Mouse (Mus musculus): ENCODE measurements around the gene Terb2. TPM values are rescaled to one million over a fixed set of nuclear protein-coding genes. Genes with fewer than 3 reads are reported as not detected.
A peak's percentile ranks its signal among the peaks of the same experiment; 100 is the strongest.

The Terb2 gene
- polyA plus RNA-seq, 1 experiment from 2014 or later, result not detected

DNA sequence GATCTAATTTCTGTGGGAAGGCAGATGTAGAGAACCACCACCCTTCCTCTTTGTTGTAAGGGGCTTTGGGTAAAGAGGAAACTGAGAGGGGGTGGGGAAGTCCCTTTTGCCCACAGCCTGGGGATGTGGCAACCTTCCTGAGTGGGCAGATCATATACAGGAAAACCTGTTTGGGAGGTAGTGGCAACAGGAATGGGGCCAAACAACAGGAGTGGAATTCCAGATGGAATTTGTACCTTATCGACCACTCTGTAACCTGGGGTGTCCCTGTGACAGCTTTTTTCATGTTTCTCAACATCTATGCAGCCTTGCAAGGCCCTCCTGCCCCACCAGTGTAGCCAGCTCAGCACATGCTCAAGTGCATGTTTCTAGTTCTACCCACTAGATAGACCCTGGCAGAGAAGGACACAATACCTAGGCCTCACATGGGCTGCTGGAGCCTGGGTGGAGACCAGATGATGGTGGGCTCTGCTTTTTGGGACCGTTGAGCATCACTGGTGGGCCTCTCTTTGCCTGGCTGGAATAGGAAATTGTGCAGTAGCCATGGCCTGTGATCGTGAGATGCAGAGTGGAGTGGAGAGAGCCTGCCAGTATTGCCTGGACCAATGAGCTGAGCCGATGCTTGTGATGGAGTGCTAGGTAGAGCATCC, 29.9 kb upstream of the Terb2 start:
- Histone ChIP-seq H3K27me3 (replicated peaks; ENCODE audit: control insufficient read depth, insufficient read depth, low read length) (no peaks in the 10 kb centered on the region), H3K4me3 (ENCODE audit: low read depth, low read length) (no peak overlapping the region), H3K27ac (ENCODE audit: low read depth) (no peak overlapping the region), H3K4me2 (ENCODE audit: low read length) (no peak overlapping the region), H3K9ac (ENCODE audit: low read length) (no peak overlapping the region), H3K4me1 (replicated peaks; ENCODE audit: control insufficient read depth, insufficient read depth, low read length) (peaks cover 1% of the 10 kb centered on the region), H3K9me3 (ENCODE audit: control insufficient read depth, low read length) (no peaks in the 10 kb centered on the region), H3K36me3 (ENCODE audit: control insufficient read depth, insufficient read depth, low read length) (peaks cover 13% of the 10 kb centered on the region; the same call in 1 of the 2 replicates)
- 86% methylated on average over 4 of the region's 4 CpGs for WGBS
- ATAC-seq (replicated peaks; ENCODE audit: low FRiP score, low TSS enrichment, low read depth) (no peak), DNase-seq (ENCODE audit: low spot score) (peak; percentile 38)

GRCm38 (mm10) chr2:122157561-122157960, 28.5 kb upstream of the Terb2 start:
- Histone ChIP-seq H3K36me3 (ENCODE audit: control insufficient read depth, insufficient read depth, low read length) (peaks cover 5% of the 10 kb centered on the region; the same call in 1 of the 2 replicates), H3K27ac (ENCODE audit: low read depth) (no peak overlapping the region), H3K4me3 (ENCODE audit: low read depth, low read length) (no peak overlapping the region), H3K9me3 (ENCODE audit: control insufficient read depth, low read length) (no peaks in the 10 kb centered on the region), H3K4me2 (ENCODE audit: low read length) (no peak overlapping the region), H3K9ac (ENCODE audit: low read length) (no peak overlapping the region), H3K4me1 (replicated peaks; ENCODE audit: control insufficient read depth, insufficient read depth, low read length) (peaks cover 4% of the 10 kb centered on the region), H3K27me3 (replicated peaks; ENCODE audit: control insufficient read depth, insufficient read depth, low read length) (no peaks in the 10 kb centered on the region)
- DNase-seq (ENCODE audit: low spot score) (no peak), ATAC-seq (replicated peaks; ENCODE audit: low FRiP score, low TSS enrichment, low read depth) (no peak)

- Histone ChIP-seq H3K27me3 (replicated peaks; ENCODE audit: control insufficient read depth, insufficient read depth, low read length) (no peaks in the 10 kb centered on the region), H3K4me3 (ENCODE audit: low read depth, low read length) (no peak overlapping the region), H3K9ac (ENCODE audit: low read length) (no peak overlapping the region), H3K36me3 (ENCODE audit: control insufficient read depth, insufficient read depth, low read length) (peaks cover 5% of the 10 kb centered on the region; the same call in 1 of the 2 replicates), H3K4me2 (ENCODE audit: low read length) (0 out of 2 replicates have a peak overlapping the region, but pooled peaks have one; percentile 11), H3K4me1 (replicated peaks; ENCODE audit: control insufficient read depth, insufficient read depth, low read length) (peaks cover 4% of the 10 kb centered on the region), H3K9me3 (ENCODE audit: control insufficient read depth, low read length) (no peaks in the 10 kb centered on the region), H3K27ac (ENCODE audit: low read depth) (peak overlapping the region; percentile 55)
- DNase-seq (ENCODE audit: low spot score), result peak; percentile 54
- 29% methylated on average over 6 of the region's 6 CpGs for WGBS
- peak; percentile 59; the same call in 1 of the 2 replicates for ATAC-seq (replicated peaks; ENCODE audit: low FRiP score, low TSS enrichment, low read depth)
Measured at GRCm38 (mm10) chr2:122158362-122158802, 27.7 kb upstream of the Terb2 start.

GRCm38 (mm10) chr2:122159667-122160066, 26.4 kb upstream of the Terb2 start:
- whole genome bisulfite sequencing, result 75% methylated on average over 6 of the region's 6 CpGs
- Histone ChIP-seq H3K4me3 (ENCODE audit: low read depth, low read length) (no peak overlapping the region), H3K4me2 (ENCODE audit: low read length) (no peak overlapping the region), H3K9ac (ENCODE audit: low read length) (no peak overlapping the region), H3K4me1 (replicated peaks; ENCODE audit: control insufficient read depth, insufficient read depth, low read length) (peaks cover 4% of the 10 kb centered on the region), H3K9me3 (ENCODE audit: control insufficient read depth, low read length) (no peaks in the 10 kb centered on the region), H3K27me3 (replicated peaks; ENCODE audit: control insufficient read depth, insufficient read depth, low read length) (no peaks in the 10 kb centered on the region), H3K27ac (ENCODE audit: low read depth) (no peak overlapping the region), H3K36me3 (ENCODE audit: control insufficient read depth, insufficient read depth, low read length) (no peaks in the 10 kb centered on the region)
- DNase-seq (ENCODE audit: low spot score) (no peak), ATAC-seq (replicated peaks; ENCODE audit: low FRiP score, low TSS enrichment, low read depth) (no peak)

GRCm38 (mm10) chr2:122160680-122161079, 25.4 kb upstream of the Terb2 start, which contains the start of gene Trim69:
Gene Trim69 (plus strand): TSS chr2:122160700.
- no peaks in the 10 kb centered on the region for H3K36me3 ChIP-seq (ENCODE audit: control insufficient read depth, insufficient read depth, low read length)
- peak within 1 kb of the TSS; percentile 22; the same call in 1 of the 2 replicates for H3K27ac ChIP-seq (ENCODE audit: low read depth)
- peak; percentile 84 for DNase-seq (ENCODE audit: low spot score)
- no peaks in the 10 kb centered on the region for H3K27me3 ChIP-seq (replicated peaks; ENCODE audit: control insufficient read depth, insufficient read depth, low read length)
- no peaks in the 10 kb centered on the region for H3K9me3 ChIP-seq (ENCODE audit: control insufficient read depth, low read length)
- H3K4me1 ChIP-seq (replicated peaks; ENCODE audit: control insufficient read depth, insufficient read depth, low read length), result peaks cover 4% of the 10 kb centered on the region
- no peak within 1 kb of the TSS for H3K9ac ChIP-seq (ENCODE audit: low read length)
- 42% methylated on average over 2 of the region's 2 CpGs for WGBS
- peak; percentile 48; the same call in 1 of the 2 replicates for ATAC-seq (replicated peaks; ENCODE audit: low FRiP score, low TSS enrichment, low read depth)
- no peak within 1 kb of the TSS for H3K4me3 ChIP-seq (ENCODE audit: low read depth, low read length)
- H3K4me2 ChIP-seq (ENCODE audit: low read length), result no peak within 1 kb of the TSS

- H3K27me3 ChIP-seq (replicated peaks; ENCODE audit: control insufficient read depth, insufficient read depth, low read length), result no peaks in the 10 kb centered on the region
- no peak overlapping the region for H3K4me2 ChIP-seq (ENCODE audit: low read length)
- ATAC-seq (replicated peaks; ENCODE audit: low FRiP score, low TSS enrichment, low read depth) (no peak), DNase-seq (ENCODE audit: low spot score) (no peak)
- 33% methylated on average over 4 of the region's 4 CpGs for WGBS
- no peak overlapping the region for H3K9ac ChIP-seq (ENCODE audit: low read length)
- H3K36me3 ChIP-seq (ENCODE audit: control insufficient read depth, insufficient read depth, low read length), result no peaks in the 10 kb centered on the region
- peak overlapping the region; percentile 22; the same call in 1 of the 2 replicates for H3K27ac ChIP-seq (ENCODE audit: low read depth)
- no peaks in the 10 kb centered on the region for H3K9me3 ChIP-seq (ENCODE audit: control insufficient read depth, low read length)
- no peak overlapping the region for H3K4me3 ChIP-seq (ENCODE audit: low read depth, low read length)
- peaks cover 4% of the 10 kb centered on the region for H3K4me1 ChIP-seq (replicated peaks; ENCODE audit: control insufficient read depth, insufficient read depth, low read length)
Measured at GRCm38 (mm10) chr2:122161542-122161941, 24.5 kb upstream of the Terb2 start.

DNA sequence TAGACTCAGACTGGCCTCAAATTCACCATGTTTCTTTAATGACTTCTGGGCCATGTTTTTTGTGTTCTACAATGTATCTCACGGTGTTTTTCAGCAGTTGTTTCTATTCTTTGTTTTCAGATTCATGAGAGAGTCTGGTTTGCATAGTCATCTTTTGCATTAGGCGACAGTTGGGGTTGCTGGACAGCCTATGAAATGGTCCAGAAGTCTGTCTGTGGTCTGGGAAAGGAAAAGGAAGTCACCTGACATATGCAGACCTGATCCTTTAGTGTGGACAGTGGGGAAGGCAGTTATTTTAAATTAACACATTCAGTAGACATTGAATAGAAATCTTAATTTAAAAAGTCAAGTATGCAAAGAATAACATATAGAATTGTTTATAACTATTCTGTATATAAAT, 23.5 kb upstream of the Terb2 start:
- H3K9ac ChIP-seq (ENCODE audit: low read length), result no peak overlapping the region
- DNase-seq (ENCODE audit: low spot score) (no peak), ATAC-seq (replicated peaks; ENCODE audit: low FRiP score, low TSS enrichment, low read depth) (no peak)
- 79% methylated on average over 2 of the region's 2 CpGs for WGBS
- no peaks in the 10 kb centered on the region for H3K9me3 ChIP-seq (ENCODE audit: control insufficient read depth, low read length)
- H3K36me3 ChIP-seq (ENCODE audit: control insufficient read depth, insufficient read depth, low read length), result no peaks in the 10 kb centered on the region
- H3K4me3 ChIP-seq (ENCODE audit: low read depth, low read length), result no peak overlapping the region
- peaks cover 4% of the 10 kb centered on the region for H3K4me1 ChIP-seq (replicated peaks; ENCODE audit: control insufficient read depth, insufficient read depth, low read length)
- no peak overlapping the region for H3K27ac ChIP-seq (ENCODE audit: low read depth)
- no peak overlapping the region for H3K4me2 ChIP-seq (ENCODE audit: low read length)
- no peaks in the 10 kb centered on the region for H3K27me3 ChIP-seq (replicated peaks; ENCODE audit: control insufficient read depth, insufficient read depth, low read length)

DNA sequence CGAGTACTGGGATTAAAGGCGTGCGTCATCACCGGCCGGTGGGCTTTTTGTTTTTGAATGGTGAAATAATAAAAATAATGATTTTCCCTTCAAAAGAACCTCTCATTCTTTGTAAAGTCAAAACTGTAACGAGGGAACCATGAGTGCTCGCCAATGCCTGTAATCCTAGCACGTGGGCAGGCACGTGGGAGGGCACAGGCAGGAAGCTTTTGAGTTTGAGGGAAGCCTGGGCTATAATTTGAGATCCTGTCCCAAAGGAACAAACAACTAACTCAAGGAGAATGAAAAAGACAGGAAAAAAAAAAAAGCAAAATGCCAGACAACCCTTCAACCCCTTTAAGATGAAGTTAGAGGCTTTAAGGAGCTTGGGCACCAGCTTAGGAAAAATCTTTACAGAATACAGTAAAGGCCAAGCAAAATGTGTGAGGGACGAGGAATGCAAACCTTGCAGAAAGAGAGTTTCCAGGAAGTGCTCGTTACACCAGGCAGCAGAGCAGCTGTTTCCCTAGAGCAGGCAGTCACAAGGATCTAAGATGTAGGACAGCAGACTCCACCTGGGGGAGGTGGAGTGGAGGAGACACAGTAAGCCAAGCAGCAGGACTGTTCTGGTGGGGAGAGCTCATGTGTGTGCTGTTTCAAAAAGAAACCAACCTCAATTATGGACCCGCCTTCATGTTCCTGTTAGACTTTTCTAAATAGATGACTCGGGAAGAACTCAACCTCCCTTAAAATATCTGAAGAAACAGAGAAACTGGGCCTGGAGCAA, 22.5 kb upstream of the Terb2 start:
- Histone ChIP-seq H3K9me3 (ENCODE audit: control insufficient read depth, low read length) (no peaks in the 10 kb centered on the region), H3K4me2 (ENCODE audit: low read length) (no peak overlapping the region), H3K9ac (ENCODE audit: low read length) (no peak overlapping the region), H3K27ac (ENCODE audit: low read depth) (0 out of 2 replicates have a peak overlapping the region, but pooled peaks have one; percentile 7), H3K4me1 (replicated peaks; ENCODE audit: control insufficient read depth, insufficient read depth, low read length) (peaks cover 4% of the 10 kb centered on the region), H3K4me3 (ENCODE audit: low read depth, low read length) (no peak overlapping the region), H3K36me3 (ENCODE audit: control insufficient read depth, insufficient read depth, low read length) (no peaks in the 10 kb centered on the region), H3K27me3 (replicated peaks; ENCODE audit: control insufficient read depth, insufficient read depth, low read length) (no peaks in the 10 kb centered on the region)
- no peak for DNase-seq (ENCODE audit: low spot score)
- 72% methylated on average over 13 of the region's 13 CpGs for WGBS
- no peak for ATAC-seq (replicated peaks; ENCODE audit: low FRiP score, low TSS enrichment, low read depth)

Measured in intestine, embryonic 14.5 days (tissue).